Mouse (Mus musculus) fibroblast of lung, adult 2 months (primary cell): Measurements from ENCODE around the gene Cdh18.
"Not testable (repeated sequence)": the region's sequence is repeated elsewhere in the genome, so short reads cannot be mapped to it uniquely, and the experiment has no call there.

ENCODE experiments used
- DNase-seq: peaks from one replicate; pipeline ENCODE4 v3.0.0-alpha.2; 2011; ENCODE audit warnings: low read depth

Gene Cdh18

DNA sequence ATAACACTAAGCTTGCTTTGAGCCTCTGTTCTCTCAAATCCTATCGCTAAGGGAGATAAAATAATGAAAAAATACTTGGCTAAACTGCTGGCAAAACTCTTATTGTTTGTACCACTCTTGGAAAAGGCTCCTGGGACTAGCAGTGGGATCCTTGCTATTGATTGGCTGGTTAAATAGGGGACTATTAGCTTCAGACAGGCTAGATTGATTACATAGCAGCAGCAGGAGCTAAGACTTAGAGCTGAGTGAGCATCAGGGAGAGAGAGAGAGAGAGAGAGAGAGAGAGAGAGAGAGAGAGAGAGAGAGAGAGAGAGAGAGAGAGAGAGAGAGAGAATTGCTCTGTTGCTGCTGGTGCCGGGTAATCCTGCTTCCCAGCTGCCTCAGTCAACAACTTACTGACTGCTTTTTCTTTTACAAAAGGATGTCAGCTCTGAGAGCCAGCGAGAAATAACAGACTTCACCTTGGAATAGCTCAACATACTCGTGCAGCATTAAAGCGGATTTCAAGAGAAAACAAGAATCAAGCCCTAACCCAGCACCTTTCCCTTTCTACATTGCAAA is at the start of gene Cdh18:
Gene Cdh18, plus strand, starts transcription at position 312 of the 561 bp plus-strand sequence.
- DNase-seq: no peak

DNA sequence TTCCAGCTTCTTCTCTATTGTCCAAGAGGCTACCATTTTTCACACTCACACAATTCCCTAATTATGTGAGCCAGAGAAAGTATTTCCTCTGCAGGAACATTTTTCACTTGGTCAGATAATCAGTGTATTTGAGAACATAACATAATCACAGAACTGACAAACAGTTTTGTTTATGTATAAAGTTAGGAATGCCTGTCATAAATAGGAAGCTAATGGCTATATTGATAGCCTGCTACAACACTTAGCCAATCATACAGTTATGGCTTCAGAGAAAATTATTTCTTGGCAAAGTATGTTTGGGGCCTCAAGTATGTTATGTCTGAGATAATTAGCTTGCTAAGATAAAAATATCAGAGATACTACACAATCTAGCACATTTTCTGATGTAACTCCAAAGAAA is 37.6 kb upstream of the Cdh18 start:
- DNase-seq: no peak

DNA sequence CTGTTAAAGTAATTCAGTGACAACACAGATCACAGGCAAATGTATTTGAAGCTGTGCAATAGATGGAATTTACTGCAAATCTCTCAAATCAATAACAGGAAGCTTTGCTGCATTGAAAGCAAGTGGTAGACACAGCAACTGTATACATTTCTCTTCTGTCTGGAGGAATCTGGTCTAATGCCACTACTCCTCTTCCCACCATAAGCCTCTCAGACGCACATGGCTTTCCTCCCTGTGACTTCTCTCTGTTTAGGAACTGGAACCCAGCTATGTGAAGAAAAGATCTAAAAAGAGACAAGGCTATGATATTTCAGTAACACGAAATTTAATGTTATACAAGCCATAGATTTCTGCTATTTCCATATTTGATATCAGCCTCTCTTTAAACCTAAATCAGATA is 13.0 kb upstream of the Cdh18 start:
- no peak for DNase-seq

DNA sequence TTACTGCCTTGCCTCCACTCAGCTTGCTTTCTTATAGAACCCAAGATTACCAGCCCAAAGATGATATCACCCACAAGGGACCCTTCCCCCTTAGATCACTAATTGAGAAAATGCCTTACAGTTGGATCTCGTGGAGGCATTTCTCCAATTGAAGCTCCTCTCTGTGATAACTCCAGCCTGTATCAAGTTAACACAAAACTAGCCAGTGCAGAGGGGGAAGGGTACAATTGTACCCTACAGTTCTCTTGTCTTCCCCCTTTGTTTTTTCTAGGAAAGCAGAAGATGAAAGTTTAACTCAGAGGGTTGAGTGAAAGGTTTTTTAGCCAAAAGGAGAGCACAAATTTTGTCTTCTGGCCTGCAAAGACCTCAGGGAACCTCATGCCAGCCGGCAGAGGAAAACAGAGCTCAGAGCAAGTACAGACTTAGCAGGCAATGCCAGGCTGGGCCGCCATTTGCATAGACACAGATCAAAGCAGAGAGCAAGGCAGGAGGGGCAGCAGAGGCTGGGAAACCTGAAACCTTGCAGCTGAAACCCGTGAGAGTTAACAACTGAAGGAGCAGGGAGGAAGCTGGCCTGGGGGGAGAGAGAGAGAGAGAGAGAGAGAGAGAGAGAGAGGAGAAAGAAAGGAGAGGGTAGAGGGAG is 29.3 kb downstream of the Cdh18 start:
- DNase-seq: no peak

DNA sequence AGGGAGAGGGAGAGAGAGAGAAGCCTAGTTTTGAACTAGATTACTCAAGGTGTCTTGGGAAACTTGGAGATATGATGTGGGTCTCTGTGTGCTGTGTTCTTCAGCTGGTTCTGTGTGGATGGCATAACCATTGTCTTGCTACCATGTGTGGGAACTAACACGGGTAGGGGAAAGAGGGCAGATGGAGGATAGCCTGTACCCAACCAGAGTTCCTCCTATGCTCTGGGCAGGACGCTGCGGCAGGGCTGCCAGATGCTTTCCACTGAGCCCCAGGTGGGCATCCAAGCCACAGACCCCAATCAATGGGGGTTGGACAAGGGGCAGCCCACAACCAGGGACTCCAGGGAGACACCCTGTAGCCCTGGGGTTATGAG is 29.8 kb downstream of the Cdh18 start:
- no peak for DNase-seq

DNA sequence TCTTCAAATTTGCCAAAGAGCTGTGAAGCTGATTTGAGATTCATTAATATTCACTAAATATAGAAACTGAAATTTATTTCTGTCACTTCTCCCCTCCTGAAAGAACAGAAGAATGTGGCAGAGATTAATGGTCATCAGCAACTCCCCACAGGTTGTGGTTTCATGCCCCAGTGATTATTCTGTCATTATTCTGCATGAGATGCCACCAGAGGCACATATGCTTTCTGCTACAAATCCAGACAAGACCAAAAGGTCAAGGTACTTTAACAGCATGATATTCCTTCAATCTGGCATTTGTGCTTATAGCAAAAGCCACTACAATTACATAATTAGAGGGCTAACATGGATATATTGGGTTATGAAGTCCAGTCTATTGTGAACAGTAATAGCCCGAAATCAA is 35.8 kb downstream of the Cdh18 start:
- no peak for DNase-seq

DNA sequence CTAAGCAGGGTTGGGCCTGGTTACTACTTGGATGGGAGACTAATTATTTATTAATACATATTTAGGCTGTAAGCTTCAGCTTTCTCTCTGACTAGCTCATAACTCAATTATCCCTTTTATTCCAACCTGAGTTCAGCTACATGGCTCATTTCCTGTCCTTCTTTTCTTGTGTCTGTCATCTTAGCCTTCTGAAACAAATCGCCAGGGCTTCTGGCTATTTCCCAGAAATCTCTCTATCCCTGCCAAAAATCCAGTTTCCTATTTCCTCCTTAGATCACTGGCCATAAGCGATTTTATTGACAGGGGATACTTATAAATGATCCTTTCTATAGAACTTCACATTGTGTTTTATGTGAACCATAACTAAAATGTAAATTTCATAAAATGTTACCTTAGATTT is 167.6 kb downstream of the Cdh18 start:
- DNase-seq: no peak

DNA sequence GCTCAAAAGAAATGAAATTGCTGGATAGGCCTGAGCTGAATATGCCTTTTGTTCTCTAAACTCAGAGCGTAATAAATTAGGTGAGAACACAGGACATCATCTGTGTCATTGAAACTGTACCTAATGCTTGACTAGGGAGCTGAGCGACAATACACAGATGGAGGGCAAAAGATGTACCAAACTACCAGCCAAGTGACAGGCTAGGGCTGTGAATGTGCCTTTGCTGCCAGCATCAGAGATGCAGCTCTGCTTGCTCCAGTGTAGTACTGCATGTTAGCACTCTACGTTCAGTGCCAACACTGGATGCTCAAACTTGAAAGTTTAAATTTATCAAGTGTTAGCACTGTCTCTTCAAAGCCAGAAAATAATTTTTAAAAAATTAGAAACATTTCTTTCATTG is 168.9 kb downstream of the Cdh18 start:
- no peak for DNase-seq

DNA sequence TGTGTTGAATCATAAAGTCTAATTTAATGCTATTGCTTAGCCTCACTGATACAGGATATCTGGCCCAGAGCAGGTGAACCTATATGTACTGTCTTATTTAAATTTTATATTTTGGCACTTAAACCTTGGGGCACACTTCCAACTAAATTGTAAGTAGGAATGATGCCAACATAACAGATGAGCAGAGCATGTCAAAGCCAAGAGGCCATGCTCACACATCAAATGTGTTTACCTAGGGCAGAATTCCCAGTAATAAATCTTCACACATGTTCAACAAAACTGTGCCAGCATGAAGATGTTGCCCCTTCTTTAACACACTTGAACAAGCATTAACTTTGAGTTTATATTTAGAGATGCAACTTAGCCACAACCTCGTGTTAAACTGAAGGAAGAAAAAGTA is 177.8 kb downstream of the Cdh18 start:
- DNase-seq: no peak

DNA sequence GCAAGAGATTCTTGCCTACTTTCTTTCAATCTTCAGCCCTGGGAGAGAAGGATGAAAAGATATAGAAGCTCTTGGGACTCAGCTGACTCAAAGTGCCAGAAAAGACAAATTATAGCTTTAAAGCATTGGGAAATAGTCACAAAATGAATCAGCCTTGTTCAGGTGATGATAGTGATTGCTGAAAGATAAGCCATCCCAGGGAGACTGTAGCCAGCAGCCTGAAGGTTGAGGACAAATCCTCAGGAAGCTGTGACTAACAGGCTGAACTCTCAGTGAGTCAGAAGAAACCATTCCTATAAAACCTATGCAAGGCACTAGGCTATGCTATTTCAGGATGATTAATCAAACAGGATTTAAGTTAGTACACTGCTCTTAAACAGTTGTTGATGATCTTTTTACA is 184.2 kb downstream of the Cdh18 start:
- peak; percentile 27 for DNase-seq

DNA sequence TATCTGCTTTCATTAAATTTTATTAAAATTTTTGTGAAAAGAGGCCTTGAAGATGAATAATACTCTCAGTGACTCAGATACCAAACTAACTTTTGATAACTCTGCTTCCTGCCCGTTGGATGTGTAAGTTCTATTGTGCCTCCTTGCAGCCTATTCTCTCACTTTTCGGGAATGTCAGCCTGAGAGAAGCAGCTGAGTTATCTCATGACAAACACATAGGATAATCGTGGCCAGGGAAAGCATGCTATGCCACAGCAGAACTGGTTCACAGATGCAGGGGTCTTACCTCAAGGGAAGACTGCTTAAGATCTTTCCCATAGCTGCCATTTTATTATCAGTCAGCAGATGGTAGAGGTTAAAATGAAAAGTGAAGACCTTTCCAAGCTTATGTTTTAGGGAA is 187.3 kb downstream of the Cdh18 start:
- DNase-seq: no peak

DNA sequence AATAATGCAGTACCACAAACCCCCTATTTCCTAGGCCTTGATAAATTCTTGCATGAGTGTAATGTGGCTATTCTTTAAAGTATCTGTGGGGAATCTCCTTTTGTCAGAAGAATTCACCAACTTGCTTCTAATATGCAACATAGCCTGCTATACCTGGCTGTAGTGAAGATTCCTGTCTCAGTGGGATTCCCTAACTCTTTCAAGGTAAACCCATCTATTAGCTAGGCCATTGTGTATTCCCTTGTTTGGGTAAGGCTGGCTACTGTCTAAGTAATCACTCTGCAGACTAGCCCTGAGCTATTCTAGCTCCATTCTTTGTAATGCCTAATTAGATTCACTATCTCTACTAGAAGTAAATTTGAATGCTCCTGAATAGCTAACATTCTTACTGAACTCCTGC is 212.4 kb downstream of the Cdh18 start:
- not testable (repeated sequence) for DNase-seq

DNA sequence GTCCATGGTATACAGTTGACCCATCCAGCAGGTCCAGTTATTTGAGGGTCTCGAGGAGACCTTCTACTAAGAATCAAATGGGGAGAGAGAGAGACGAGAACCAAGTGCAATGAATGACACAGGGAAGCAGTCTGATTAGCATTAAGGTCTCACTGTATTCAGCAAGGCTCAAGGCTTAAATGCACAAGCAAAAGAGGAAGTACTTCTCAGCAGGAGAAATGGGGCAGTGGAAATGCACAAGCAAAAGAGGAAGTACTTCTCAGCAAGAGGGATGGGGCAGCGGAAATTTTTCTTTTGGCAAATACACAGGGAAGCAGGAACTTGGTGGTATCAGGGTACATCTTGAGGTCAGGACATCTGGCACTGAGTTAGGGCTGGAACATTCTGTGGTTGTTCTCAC is 217.8 kb downstream of the Cdh18 start:
- DNase-seq: not testable (repeated sequence)

DNA sequence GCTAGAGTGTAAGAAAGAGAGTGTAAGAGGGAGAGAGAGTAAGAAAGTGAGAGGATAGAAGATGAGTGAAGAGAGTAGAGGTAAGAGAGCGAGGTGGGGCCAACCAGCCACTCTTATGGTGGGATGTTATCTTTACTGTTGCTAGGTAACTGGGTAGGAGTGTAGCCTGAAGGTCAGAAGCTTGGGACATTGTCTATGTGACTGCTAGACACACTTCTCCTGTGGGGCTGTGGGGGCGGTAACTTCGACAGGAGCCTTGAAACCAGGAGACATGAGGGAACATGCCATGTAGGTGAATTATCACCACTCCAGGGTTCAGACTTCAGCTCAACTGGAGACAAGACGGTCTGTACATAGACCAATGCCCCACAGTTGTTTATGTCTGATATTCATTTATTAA is 227.5 kb downstream of the Cdh18 start:
- DNase-seq: no peak

DNA sequence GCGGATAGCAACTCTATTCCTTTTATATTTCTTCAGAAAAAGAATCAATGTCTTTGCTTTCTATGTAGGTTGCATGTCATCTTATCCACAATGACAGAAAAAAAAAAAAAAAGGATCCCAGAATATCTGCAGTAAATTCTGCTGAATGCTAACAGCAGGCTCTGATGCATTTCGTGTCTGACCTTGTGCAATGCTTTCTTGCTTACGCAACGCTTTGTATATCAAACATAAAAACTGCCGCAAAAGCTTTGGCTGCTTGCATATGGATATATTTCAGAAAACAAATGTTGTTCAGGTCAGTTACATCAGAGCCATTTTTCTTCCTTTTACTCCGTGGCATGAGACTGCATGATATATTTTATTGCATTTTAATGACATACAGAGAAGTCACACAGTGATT is 240.9 kb downstream of the Cdh18 start:
- DNase-seq: no peak

DNA sequence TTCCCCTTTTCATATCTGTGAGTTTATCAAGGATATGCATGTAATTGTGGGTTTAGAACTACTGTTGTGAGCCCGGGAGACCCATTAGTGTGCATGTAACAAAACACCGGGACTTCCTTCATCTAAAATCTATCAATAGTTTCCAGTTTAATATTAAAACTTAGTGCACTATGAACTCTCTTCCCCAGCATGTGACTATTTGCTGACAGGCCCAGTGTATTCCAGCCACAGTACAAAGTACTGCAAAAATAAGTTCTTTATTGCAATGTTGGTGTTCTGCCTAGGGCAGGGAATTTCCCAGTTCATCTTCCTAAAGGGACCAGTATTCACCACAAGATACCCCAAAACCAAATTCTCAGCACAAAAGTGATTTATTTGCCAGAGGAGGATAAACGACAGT is 243.0 kb downstream of the Cdh18 start:
- no peak for DNase-seq

DNA sequence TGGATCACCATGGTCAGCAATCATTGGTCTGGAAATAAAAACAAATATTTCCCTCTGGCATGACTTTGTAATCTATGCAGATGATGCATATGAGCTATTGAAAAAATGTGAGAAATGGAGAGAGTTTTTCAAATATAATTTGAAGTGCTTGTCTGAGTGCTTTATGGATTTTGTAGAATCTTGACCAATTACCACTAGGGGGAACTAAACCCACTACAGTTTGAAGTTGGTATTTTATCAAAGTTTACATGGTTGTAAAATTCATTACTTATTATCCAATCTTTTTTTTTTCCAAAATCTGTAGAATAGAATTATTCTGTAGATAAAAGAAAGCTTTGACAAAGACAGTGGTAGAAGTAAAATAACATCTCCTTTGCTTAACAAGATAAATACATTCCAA is 284.3 kb downstream of the Cdh18 start:
- DNase-seq: no peak

DNA sequence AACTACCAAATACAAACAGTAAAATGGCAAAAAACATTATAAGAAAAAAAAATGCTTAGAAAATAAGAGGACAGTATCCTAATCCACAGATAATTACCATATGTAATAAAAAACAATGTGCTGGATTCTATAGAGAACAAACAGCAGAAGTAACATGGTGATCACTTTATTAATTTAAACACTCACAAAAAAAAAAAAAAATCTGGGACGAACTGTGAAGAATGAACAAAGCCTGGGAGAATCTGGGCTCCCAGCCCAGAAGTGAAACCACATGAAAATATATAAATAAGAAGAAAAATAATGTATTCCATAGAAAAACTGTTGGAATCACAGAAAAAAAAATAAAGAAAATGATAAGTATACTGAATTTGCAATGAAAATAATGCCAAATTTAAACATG is 288.4 kb downstream of the Cdh18 start:
- DNase-seq: peak; percentile 3

DNA sequence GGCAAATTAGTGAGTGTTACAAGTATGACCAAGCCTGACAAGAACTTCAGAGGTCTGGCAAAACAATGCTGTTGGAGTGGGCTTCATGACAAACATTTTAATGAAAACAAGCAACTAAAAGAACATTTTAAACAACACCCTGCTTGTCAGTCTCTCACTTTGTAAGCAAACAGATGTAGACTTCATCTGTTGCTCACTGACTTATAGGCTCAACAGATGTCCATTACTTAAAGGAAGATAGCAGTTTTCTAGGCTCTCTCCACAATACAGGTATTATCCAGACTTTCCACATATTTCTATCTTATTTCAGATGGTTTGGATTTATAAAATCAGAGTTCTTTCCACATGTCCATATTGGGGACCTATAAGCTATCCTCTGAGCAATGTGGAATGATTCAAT is 308.9 kb downstream of the Cdh18 start:
- DNase-seq: no peak

DNA sequence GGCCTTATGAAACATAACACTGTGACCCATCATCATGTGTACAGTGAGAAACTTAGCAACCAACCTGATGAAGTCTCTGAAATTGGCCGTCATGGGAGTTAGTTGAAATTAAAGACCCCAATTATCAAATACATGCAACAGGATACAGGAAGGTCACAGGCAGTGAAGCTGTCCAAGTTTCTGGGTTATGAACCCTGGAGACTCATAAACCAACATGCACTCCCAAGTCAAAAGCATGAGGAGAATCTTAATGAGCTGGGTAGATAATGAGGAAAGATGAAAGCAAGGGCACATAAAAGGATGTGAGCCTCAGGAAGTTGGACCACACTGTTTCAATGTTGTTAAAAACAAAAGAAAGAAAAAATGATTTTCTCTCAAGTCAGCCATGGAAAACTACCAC is 321.9 kb downstream of the Cdh18 start:
- DNase-seq: no peak

DNA sequence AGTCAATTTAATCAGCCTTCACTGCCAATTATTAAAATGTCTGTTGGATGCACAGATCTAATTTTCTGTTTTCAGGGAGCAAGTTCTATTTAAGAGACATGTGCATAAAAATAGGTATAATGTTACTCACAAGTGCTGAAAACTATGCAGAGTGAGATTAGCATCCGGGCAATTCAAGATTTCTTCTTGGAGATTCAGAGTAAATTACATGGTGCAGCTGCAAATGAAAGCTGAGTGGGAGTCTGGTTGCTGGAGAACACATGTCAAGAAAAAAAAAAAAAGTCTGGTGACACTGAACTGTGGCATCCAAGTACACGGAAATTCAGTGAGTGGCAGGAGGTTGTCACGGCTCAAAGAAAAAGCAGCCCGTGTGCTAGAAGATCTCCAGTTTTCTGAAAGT is 348.9 kb downstream of the Cdh18 start:
- DNase-seq: no peak

DNA sequence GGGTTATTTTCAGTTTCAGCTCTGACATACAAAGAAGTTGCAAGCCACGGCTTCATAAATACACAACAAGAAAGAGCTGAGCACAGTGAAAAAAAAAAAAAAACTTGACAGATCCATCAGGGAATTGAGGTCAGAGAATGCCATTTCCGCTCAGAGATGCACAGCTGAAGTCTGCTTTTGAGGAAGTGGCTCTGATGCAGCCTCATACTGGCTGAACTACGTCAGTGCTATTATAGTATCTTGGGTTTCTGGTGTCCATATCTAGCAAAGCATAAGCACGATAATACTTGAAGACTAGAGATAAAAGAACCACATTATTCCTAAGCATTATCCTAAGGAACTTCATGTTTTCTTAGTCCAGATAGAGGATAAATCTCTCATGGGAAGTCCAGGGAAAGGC is 349.4 kb downstream of the Cdh18 start:
- DNase-seq: no peak

DNA sequence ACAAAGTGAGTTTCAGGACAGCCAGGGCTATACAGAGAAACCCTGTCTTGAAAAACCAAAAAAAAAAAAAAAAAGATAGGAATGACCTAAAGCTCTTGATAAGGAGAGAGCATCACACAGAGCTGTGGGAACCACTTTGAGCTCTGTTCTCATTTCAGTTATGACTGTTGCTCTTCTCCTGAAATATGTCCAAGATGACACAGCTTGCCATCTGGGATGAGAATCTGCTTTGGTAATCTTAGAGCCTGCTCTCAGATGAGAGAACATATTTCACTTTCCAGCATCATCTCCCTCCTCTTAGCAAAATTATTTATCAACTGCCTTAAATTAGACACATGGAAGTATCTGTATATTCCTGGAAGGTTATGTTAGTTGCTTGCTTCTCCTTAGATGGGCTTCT is 365.6 kb downstream of the Cdh18 start:
- no peak for DNase-seq

DNA sequence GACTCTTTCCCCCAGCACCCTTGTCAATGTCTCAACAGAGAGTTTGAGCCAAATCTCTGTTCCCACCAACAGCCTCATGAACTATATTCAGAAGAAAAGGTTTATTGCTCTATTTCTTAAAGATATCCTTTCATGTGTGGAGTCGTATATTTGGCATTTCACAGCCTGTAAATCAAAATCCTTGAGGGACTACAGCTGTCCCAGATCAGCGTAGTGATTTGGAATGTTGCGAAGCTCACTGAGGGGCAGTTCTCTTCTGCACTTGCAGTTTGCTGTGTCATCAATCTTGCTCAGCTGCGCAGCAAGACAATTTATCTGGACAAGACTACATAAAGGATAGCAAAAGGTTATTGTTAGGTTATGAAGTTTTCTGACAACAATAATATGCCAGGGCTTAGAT is 385.5 kb downstream of the Cdh18 start:
- no peak for DNase-seq

DNA sequence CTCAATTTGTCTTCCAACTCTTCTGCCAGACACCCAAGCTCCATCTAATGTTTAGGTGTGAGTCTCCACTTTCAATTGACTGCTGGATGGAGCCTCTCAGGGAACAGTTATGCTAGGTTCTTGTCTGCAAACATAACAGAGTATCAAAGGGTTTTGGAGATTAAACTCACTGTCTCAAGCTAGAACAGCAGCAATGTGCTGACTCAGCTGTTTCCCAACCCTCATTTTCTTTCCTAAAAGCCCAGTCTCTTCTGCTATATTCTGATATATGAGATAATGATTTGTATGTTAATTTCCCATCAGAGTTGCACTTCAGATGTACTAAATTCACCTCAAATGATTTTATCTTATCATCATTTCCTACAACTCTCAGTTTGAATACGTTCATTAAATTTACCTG is 398.4 kb downstream of the Cdh18 start:
- DNase-seq: no peak
